In genomic region chr16:10522811-10523210, GRCm38 (mm10) we compare ENCODE assay signal across 8 mouse cellular contexts. TPM values are rescaled to one million over a fixed set of nuclear protein-coding genes. Genes with fewer than 3 reads are reported as not detected.
A peak's percentile ranks its signal among the peaks of the same experiment; 100 is the strongest.
DNase-seq lines count a peak whose midpoint lies in the region; ATAC-seq and TF ChIP-seq lines count a peak whose summit lies in the region.

No protein-coding gene starts in this region.

- H3K4me1 ChIP-seq in kidney, embryonic 15.5 days = 0 out of 2 replicates have a peak, but pooled peaks cover 5% of the 10 kb centered on the region
- H3K4me1 ChIP-seq in ES-Bruce4 (ENCODE audit: control insufficient read depth, insufficient read depth, low read length) = no peaks in the 10 kb centered on the region

- no peak overlapping the region for H3K9ac ChIP-seq in kidney, embryonic 15.5 days
- no peak overlapping the region for H3K9ac ChIP-seq in ES-Bruce4 (ENCODE audit: low read depth, poor library complexity, severe bottlenecking)

- no peak overlapping the region for H3K27ac ChIP-seq in kidney, embryonic 15.5 days
- no peak overlapping the region for H3K27ac ChIP-seq in ES-Bruce4 (ENCODE audit: insufficient read depth, low read length)

- no peak overlapping the region for H3K4me3 ChIP-seq in kidney, embryonic 15.5 days (replicated peaks)
- no peak overlapping the region for H3K4me3 ChIP-seq in ES-Bruce4 (ENCODE audit: low read depth, low read length)

- no peaks in the 10 kb centered on the region for H3K36me3 ChIP-seq in kidney, embryonic 15.5 days
- no peaks in the 10 kb centered on the region for H3K36me3 ChIP-seq in ES-Bruce4 (ENCODE audit: control insufficient read depth, insufficient read depth, low read length, poor library complexity, severe bottlenecking)

- H3K4me2 ChIP-seq in kidney, embryonic 15.5 days = no peak overlapping the region

- H3K9me3 ChIP-seq in kidney, embryonic 15.5 days (replicated peaks) = no peaks in the 10 kb centered on the region
- no peaks in the 10 kb centered on the region for H3K9me3 ChIP-seq in ES-Bruce4 (replicated peaks; ENCODE audit: control insufficient read depth, insufficient read depth, low read length, poor library complexity, severe bottlenecking)

- intact Hi-C loops in left cerebral cortex, postnatal 36 days (cut with DNase I) = loop anchor here (5.0 kb wide), 4 partner anchors 76 to 436 kb away; partner anchors contain the start of genes Nubp1 and Tvp23a

- 86% methylated on average over 1 of the region's 1 CpGs for WGBS in kidney, embryonic 15.5 days

- no peaks in the 10 kb centered on the region for H3K27me3 ChIP-seq in kidney, embryonic 15.5 days
- no peaks in the 10 kb centered on the region for H3K27me3 ChIP-seq in ES-Bruce4 (ENCODE audit: control insufficient read depth, insufficient read depth, low read length, poor library complexity, severe bottlenecking)

- DNase-seq in kidney, adult 11 months = peak; percentile 53
- DNase-seq in brain, adult 2 months (ENCODE audit: low read depth, low spot score) = peak; percentile 77
- peak; percentile 39 to 61 for DNase-seq in left cerebral cortex, postnatal 36 days (ENCODE audit: low spot score in 2 of 2)
- DNase-seq in retina, postnatal 1 day = peak; percentile 71
- peak; percentile 55 for DNase-seq in urinary bladder, postnatal 25 days (ENCODE audit: low spot score)

- ATAC-seq in kidney, embryonic 15.5 days (replicated peaks; ENCODE audit: low FRiP score) = no peak
- peak; percentile 62 for ATAC-seq in granulocyte monocyte progenitor cell, adult 5-6 weeks (replicated peaks; ENCODE audit: poor library complexity, severe bottlenecking)

- no peak for TF ChIP-seq EP300 in ES-Bruce4 (IDR thresholded peaks at IDR 0.05; ENCODE audit: insufficient read depth, low read depth, low read length)

- TF ChIP-seq POLR2A in ES-Bruce4 (IDR thresholded peaks at IDR 0.05; ENCODE audit: insufficient read depth, low read length) = no peak

- peak; percentile 79 for TF ChIP-seq CTCF in ES-Bruce4 (IDR thresholded peaks at IDR 0.05; ENCODE audit: low read depth, low read length)

RNA-seq across cellular contexts. Expression of gene Dexi, which starts 20.0 kb away (rescaled TPM):
- polyA plus RNA-seq in kidney, embryonic 15.5 days (2015; fragmentation: Nextera tagmentation; extraction: Ambion mirVana) = 18.4 and 18.5 TPM in 2 replicates
- 6.7 and 7.0 TPM in 2 replicates for polyA plus RNA-seq in ES-Bruce4 (2011; ENCODE audit: insufficient read depth, insufficient read length, low read depth, missing spikeins)
- total RNA-seq in granulocyte monocyte progenitor cell, adult 5-6 weeks (2014; fragmentation: Nextera tagmentation) = 4.9 and 7.5 TPM in 2 replicates
- total RNA-seq in granulocyte monocyte progenitor cell, adult 5-6 weeks (2017) = 3.1 and 7.5 TPM in 2 replicates
- total RNA-seq in left cerebral cortex, postnatal 36 days (2021) = 10 to 100 TPM; 65.3 TPM

RNA-seq across cellular contexts. Expression of gene Clec16a, which starts 22.3 kb away (rescaled TPM):
- 34.7 and 35.0 TPM in 2 replicates for polyA plus RNA-seq in kidney, embryonic 15.5 days (2015; fragmentation: Nextera tagmentation; extraction: Ambion mirVana)
- 9.1 and 9.5 TPM in 2 replicates for polyA plus RNA-seq in ES-Bruce4 (2011; ENCODE audit: insufficient read depth, insufficient read length, low read depth, missing spikeins)
- 14.3 and 17.9 TPM in 2 replicates for total RNA-seq in granulocyte monocyte progenitor cell, adult 5-6 weeks (2014; fragmentation: Nextera tagmentation)
- total RNA-seq in granulocyte monocyte progenitor cell, adult 5-6 weeks (2017) = 15.2 and 19.6 TPM in 2 replicates
- 10 to 100 TPM; 92.4 to 97.8 TPM for total RNA-seq in left cerebral cortex, postnatal 36 days (2021)

RNA-seq across cellular contexts. Expression of gene Ciita, which starts 43.0 kb away (rescaled TPM):
- polyA plus RNA-seq in kidney, embryonic 15.5 days (2015; fragmentation: Nextera tagmentation; extraction: Ambion mirVana) = 0.49 and 1.0 TPM in 2 replicates
- polyA plus RNA-seq in ES-Bruce4 (2011; ENCODE audit: insufficient read depth, insufficient read length, low read depth, missing spikeins) = not detected in 2 replicates
- total RNA-seq in granulocyte monocyte progenitor cell, adult 5-6 weeks (2014; fragmentation: Nextera tagmentation) = 2.3 TPM in 1 of 2 replicates, not detected in the other
- total RNA-seq in granulocyte monocyte progenitor cell, adult 5-6 weeks (2017) = 0.09 and 0.52 TPM in 2 replicates
- total RNA-seq in left cerebral cortex, postnatal 36 days (2021) = under 1 TPM in 1 of 2 experiments, not detected in 1; 0.14 TPM

Comparison
In these comparisons a context has a peak if more than half of its experiments do, and no peak if none do; other contexts are left out.
1. RNA of gene Dexi, which starts 20.0 kb away (total RNA-seq): 65.3 TPM in left cerebral cortex, postnatal 36 days; 3.1 to 7.5 TPM in granulocyte monocyte progenitor cell, adult 5-6 weeks; every median in the first group is over 4 times any median in the second.
2. RNA of gene Clec16a, which starts 22.3 kb away (total RNA-seq): 92.4 to 97.8 TPM in left cerebral cortex, postnatal 36 days; 14.3 to 19.6 TPM in granulocyte monocyte progenitor cell, adult 5-6 weeks; every median in the first group is over 4 times any median in the second.
3. Peak in every context shown above with its lines, with median percentiles within 50 percentile points of each other: DNase-seq.